Mouse (Mus musculus) cerebellum, adult 18-20 months (tissue): ENCODE data around the gene Neurl1a.

Experiments used
- DNase-seq, 2 experiments: peaks; one replicate each; pipeline ENCODE4 v3.0.0; 2021

The Neurl1a gene

DNA sequence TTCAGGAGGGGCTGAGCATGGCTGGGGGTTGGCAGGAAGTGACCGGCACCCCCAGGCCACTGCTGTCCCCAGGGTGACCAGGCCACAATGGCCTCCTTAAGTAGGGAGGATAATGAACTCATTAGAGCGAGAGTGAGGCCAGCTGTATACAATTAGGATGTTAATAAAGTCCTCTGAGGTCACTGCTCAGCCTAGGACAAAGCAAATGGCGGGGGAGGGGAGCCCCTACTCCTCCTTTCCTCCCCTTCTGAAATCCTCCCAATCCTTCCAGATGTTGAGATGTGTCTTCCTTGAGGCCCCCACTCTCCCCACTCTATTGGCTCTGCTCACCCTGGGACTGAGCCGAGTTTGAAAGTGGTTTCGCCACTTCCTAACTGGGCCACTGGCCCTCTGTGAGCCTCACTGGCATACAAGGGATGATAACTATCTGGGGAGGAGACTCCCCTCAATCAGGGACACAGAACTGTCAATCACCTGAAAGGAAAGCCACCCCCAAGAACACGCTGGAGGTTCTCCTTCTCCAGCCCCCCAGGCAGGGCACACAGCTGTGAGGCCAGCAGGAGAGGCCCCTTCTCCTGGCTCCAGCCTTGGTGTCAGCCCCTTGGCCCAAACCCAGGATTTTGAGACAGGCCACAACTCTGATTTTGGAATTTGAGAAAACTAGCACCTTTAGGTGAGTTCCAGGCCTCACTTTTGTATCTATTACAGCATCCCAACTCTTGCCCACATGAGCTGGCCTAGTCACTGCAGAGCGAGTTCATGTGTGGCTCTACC is 112.9 kb downstream of the Neurl1a start:
- DNase-seq, result peak in 1 of 2 experiments; percentile 32

DNA sequence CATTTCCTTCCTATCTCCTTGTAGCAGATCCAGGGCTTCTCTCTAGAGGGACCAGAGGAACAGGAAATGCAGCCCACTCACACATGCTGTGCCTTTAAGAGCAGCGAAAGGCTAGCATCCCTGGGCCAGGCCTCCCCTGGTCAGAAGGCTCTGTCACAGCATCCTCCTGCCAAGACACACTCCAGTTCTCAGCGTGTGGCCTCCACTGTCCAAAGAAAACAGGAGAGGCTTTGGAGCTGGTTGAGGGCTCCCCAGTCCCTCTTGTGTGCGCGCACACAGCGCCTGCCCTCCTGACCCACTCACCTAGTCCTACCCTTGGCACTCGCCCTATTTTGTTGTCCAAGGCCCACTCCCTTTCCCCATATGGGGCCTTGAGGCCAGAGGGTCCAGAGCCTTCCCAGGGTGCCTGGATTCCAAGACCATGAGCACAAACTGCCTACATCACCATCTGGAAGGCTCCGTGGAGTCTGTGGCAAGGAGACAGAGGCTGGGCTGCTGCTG is 113.9 kb downstream of the Neurl1a start:
- DNase-seq, result peak; percentile 82 to 86

DNA sequence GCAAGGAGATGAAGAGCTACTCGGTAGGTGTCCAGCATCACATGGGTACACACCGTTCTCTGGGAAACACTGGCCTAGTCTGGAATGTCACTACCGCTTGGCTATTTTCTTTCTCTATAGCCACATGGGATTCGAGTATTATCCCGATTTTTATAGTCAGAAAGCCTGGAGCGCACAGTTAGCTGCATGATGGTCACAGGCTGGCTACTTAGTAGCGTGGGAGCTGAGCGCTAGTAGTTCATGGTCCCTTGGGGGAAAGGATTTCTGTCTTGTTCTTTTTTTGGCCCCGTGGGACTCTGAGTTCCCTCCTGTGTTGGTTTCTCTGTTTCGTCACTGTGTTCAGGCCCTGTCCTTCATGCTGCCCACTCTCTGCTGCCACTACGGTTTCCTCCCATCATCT is 119.5 kb downstream of the Neurl1a start:
- DNase-seq, result no peak

DNA sequence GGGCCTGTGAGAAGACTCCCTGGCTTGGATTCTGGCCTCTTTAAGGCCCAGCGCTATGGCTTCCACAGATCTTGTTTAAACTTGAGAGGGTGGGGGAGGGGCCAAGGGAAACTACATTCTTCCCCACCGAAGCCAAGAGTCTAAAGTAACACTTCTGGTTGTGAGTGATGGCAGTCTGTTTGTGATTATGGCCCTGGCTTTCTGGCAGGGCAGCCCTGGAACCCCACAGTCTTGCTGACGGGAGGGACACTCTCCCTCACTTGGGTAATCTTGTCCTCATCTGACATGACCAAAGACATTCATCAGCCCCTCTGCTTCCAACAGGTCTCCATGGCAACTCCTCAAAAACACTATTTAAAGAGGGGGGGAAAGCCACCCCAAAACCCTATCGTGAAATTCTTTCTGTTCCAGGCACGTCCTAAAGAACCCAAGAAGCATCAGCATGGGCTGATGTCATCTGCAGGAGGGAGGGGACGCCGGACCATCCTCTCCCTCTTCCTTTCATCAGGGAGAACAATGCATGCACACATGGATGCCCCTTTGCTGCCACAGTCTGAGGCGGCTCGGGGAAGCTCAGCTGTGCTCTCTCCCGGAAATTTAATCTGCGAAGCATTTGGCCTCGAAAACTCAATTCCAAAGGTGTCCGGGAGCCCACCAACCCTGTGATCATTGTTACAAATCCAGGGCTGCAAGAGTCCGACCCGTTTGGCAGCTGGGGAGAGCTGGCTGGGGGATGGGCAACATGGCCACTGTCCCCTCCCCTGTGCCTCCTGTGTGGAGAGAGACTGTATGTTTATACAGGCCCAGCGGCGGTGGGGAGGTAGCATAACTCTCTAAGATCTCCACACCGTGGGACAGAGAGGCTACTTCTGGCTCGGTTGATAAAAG is 122.9 kb downstream of the Neurl1a start:
- no peak for DNase-seq

DNA sequence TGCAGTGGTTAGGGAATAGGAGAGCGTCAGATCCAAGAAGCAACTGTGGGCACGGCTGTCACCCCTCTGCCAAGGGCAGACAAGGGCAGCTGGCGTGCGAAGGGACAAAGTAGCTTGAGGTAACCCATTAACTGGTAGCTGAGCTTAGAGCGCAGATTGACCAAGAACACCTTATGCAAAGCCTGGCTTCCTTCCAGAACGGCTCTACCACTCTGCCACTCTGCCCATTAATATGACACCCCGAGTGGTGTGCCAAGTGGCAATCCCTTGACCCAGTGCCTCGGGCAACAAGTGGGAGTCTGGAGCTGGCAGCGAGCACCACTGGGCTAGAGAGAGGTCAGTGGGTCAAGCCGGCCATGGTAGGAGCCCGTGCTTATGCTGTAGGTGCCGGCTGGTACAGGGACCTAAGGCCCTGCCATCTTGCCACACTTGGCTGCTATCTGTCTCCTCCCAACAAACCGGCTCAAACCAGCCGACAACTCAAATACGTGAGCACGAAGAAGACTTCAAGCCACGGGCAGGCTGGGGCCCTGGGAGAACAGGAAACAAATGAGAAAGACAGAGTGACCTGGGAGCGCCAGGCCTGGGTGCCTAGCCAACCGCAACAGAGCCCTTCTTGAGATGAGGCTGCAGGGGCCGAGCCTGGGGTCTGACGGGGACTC is 123.7 kb downstream of the Neurl1a start:
- no peak for DNase-seq

DNA sequence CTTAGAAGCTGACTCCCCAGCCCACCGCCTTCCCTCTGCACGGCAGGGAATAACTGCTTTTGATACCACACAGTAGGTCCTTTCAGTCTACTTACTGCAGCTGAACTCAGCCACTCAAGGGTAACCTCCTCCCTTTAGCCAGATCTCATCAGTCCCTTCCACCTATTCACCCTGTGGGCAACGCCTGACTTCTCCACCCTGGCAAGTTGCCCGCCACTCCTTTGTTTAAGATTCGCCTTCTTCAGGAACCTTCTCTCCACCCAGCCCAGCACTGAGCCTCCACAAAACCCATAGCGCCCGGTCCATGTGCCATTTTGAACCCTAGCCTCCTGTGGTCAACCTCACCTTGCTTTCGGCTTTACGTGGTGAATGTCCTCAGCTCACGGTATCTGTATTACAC is 124.5 kb downstream of the Neurl1a start:
- DNase-seq, result no peak

DNA sequence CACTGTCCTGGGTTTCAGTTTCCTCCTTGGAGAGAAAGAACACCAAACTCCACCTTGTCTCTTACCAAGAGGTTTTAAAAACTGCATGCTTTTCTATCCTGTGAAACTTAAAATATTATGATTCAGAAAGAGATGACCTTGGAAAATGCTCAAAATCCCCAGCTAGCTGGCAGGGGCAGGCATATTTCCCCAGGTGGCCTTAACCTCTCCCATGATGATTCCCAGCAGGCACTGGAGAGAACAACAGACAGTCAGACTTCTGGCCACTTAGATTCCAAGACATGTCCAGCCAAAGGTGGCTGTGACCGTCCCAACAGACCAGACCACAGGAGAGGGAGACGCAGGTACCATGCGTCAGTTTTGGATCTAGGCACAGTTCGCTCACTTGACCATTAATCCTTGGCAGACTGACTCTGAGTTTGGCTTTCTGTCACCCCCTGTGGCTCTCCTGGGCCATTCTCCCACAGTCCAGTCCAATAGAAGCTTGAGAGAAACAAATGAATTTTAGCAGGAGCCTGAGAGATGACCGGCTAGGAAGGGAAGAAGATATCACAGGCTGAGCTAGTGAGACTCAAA is 125.6 kb downstream of the Neurl1a start:
- peak; percentile 77 for DNase-seq

DNA sequence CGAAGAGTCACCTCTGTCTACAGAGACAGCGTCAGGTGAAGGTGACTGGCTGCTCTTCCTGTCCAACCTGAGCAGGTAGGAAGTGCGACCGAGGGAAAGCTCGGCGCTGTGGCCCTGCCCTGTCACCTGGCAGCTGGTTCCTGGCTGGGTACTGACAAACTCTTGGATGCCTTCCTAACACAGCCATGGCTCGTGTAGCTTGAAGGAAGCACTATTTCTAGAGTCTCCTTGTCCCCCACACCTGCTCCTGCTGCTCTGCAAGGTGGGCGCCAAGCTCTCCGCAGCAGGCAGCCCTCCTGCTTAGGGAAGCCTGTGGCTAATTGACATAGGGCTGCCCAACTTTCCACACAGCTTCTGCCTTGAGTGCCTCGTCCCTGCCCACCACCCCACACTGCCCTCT is 126.8 kb downstream of the Neurl1a start:
- DNase-seq, result peak; percentile 56 to 65

DNA sequence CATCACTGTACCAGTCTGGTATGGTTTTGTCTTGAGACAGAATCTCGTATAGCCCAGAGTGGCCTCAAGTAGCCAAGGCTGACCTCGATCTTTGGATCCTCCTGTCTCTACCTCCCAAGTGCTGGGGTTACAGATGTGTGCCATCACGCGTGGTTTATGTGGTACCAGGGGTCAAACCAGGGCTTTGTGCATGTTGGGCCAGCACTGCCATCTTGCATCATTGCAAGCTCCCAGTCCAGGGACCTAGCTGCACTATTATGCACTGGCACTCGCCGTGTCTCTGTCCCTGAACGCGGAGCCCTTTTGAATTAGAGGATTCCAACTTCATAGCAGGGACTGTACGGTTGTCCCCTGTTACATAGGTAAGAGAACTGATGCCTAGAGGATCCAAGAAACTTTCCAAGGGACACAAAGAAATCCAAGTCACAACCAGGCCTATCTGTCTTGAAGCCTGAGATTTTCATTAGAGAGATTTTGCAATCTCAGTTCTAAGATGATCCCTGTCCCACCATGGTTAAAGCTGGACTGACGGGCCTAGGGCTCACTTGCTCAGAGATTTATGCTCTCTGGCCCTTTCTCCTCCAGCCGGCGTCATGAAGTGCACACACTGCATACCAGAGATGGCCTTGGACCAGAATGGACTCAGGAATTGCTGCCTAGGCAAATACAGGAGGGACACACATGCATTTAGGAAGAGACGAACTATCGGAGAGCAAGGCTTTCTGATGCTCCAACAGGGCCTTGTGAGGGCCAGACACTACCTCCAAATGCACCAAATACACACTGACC is 127.7 kb downstream of the Neurl1a start:
- DNase-seq, result no peak

DNA sequence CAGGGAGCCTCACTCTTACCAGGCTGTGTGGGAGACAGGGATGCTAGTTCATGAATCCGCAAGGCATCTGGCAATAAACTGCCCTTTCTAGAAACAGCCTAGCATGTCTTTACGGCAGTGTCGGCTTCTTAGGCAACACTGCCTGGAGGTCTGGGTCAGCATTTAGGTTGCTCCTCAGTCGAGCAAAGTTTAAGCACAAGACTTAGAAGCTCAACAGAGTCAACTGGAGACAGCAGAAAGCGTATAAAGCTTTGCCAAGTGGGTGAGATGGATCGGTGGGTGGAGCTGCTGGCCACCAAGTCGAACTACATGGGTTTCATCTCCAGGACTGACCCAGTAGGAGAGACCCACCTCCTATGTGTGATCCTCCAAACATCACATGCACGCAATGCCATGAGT is 128.3 kb downstream of the Neurl1a start:
- DNase-seq, result no peak
